33 mouse cellular contexts compared by ENCODE assay signal in genomic region chr12:54956457-54956856, GRCm38 (mm10). TPM values are rescaled to one million over a fixed set of nuclear protein-coding genes. Genes with fewer than 3 reads are reported as not detected.
"Had no signal": no experiment of that assay in that cellular context is flagged by ENCODE, and none has a peak within 500 bp of the region (broad histone marks: within the 10 kb centered on the region; RNA-seq: fewer than 3 reads in every experiment).

No protein-coding gene starts in this region.

- H3K4me1 ChIP-seq: hindbrain, embryonic 10.5 days; hindbrain, embryonic 12.5 days; intestine, embryonic 15.5 days; limb, embryonic 13.5 days; limb, embryonic 15.5 days had no signal

- H3K4me3 ChIP-seq: gastrocnemius, adult 2 months; heart, embryonic 10.5 days; heart, embryonic 12.5 days; hindbrain, embryonic 10.5 days; hindbrain, embryonic 12.5 days; intestine, embryonic 15.5 days; layer of hippocampus, adult 2 months; left cerebral cortex, adult 2 months; limb, embryonic 13.5 days; limb, embryonic 15.5 days; liver, embryonic 13.5 days had no signal

- H3K9me3 ChIP-seq: heart, embryonic 10.5 days; heart, embryonic 12.5 days; hindbrain, embryonic 10.5 days; hindbrain, embryonic 12.5 days; intestine, embryonic 15.5 days; limb, embryonic 13.5 days; limb, embryonic 15.5 days; liver, embryonic 13.5 days had no signal

- H3K27me3 ChIP-seq: heart, embryonic 12.5 days; hindbrain, embryonic 12.5 days; intestine, embryonic 15.5 days; limb, embryonic 13.5 days; limb, embryonic 15.5 days; liver, embryonic 13.5 days had no signal

- H3K27ac ChIP-seq: gastrocnemius, adult 2 months; heart, embryonic 10.5 days; hindbrain, embryonic 10.5 days; hindbrain, embryonic 12.5 days; hindbrain, embryonic 14.5 days; intestine, embryonic 15.5 days; layer of hippocampus, adult 2 months; left cerebral cortex, adult 2 months; limb, embryonic 13.5 days; limb, embryonic 15.5 days; liver, embryonic 13.5 days had no signal

- H3K9ac ChIP-seq: heart, embryonic 12.5 days; hindbrain, embryonic 12.5 days; hindbrain, embryonic 14.5 days; intestine, embryonic 15.5 days; limb, embryonic 13.5 days; limb, embryonic 15.5 days; liver, embryonic 13.5 days had no signal

- DNase-seq: gastrocnemius, adult 2 months; gastrocnemius, postnatal 10 days; gastrocnemius, postnatal 25 days; heart, adult 18-20 months; heart, postnatal 10 days; heart, postnatal 4 days; kidney, adult 18-20 months; kidney, adult 8-10 months; kidney, postnatal 10 days; kidney, postnatal 25 days; kidney, postnatal 4 days; left cerebral cortex, postnatal 4 days; liver, embryonic 13.5 days had no signal

- H3K36me3 ChIP-seq: intestine, embryonic 15.5 days; limb, embryonic 15.5 days had no signal

- H3K4me2 ChIP-seq: heart, embryonic 12.5 days; hindbrain, embryonic 12.5 days; hindbrain, embryonic 14.5 days; intestine, embryonic 15.5 days; limb, embryonic 13.5 days; limb, embryonic 15.5 days; liver, embryonic 13.5 days had no signal

- ATAC-seq: hindbrain, embryonic 16.5 days; inflammation-experienced regulatory T-cells, adult 6 months; intestine, embryonic 15.5 days; intestine, postnatal 0 days had no signal

RNA-seq across cellular contexts. Expression of gene Gm20403, which starts 29.9 kb away (rescaled TPM):
- polyA plus RNA-seq: heart, embryonic 10.5 days; heart, embryonic 12.5 days; heart, embryonic 14.5 days; heart, embryonic 16.5 days; hindbrain, embryonic 10.5 days; hindbrain, embryonic 12.5 days; hindbrain, embryonic 14.5 days; hindbrain, embryonic 16.5 days; inflammation-experienced regulatory T-cells, adult 6 months; intestine, embryonic 15.5 days; intestine, postnatal 0 days; kidney, embryonic 14.5 days; kidney, embryonic 16.5 days; limb, embryonic 11.5 days; limb, embryonic 13.5 days; limb, embryonic 15.5 days; liver, adult 2 months; liver, embryonic 13.5 days; liver, embryonic 16.5 days had no signal
